Mouse (Mus musculus) ES-E14 (cell line): Measurements from ENCODE around the gene Fbxo47.

Source experiments
- CHD2 ChIP-seq: IDR thresholded peaks from 2 replicates; pipeline ENCODE4 v1.6.1; 2014; ENCODE audit warnings: mild to moderate bottlenecking, low read depth, low read length, inconsistent platforms
- HCFC1 ChIP-seq: IDR thresholded peaks from 2 replicates; pipeline ENCODE4 v1.6.1; 2012; ENCODE audit warnings: low read length, inconsistent platforms, borderline replicate concordance; ENCODE audit not compliant: insufficient read depth
- MAFK ChIP-seq: IDR thresholded peaks from 2 replicates; pipeline ENCODE4 v1.6.1; 2014; ENCODE audit warnings: mild to moderate bottlenecking, low read depth, low read length, inconsistent platforms; ENCODE audit not compliant: insufficient read depth
- ZNF384 ChIP-seq: IDR thresholded peaks from 2 replicates; pipeline ENCODE4 v1.6.1; 2012; ENCODE audit warnings: low read depth, low read length, inconsistent platforms

DNA sequence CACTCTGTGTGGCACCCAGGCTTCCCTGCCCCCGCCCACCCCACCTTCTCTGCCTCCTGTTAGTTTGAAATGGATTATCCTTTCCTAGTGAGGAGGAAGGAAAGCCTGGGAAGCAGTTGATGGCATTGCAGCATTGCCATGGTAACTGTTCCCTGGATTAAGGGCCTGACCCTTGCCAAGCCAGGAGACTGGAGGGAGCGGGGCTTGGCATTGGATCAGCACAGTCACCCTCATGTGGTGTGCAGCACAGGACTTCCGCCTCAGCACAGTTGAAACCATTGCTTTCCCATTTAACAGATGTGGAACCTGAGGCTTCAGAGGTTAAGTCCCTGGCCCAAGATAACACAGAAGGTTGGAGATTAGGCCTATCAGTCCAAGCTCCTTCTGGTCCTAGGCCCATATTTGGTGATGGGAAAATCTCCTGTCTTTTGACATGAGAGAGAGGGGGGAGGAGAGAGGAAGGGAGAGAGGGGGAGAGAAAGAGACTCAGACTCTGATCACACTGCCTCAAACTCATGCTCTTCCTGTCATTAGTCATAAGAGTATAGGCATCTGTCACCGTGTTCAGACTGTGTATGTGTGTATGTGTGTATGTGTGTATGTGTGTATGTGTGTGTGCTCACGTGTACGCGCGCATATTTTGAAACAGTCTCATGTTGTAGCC is 62.4 kb downstream of the Fbxo47 start:
- TF ChIP-seq HCFC1 (no peak), CHD2 (no peak), ZNF384 (no peak), MAFK (no peak)
